Mouse (Mus musculus) 3134 (cell line): Measurements from ENCODE around the gene Rpl37a.

Experiments used
- DNase-seq: peaks from one replicate; pipeline ENCODE4 v3.0.0-alpha.2; 2011; ENCODE audit warnings: low spot score; ENCODE audit not compliant: insufficient read length; ENCODE audit errors: extremely low read depth

Rpl37a gene

GRCm38 (mm10) chr1:72710753-72711653 lies at the start of gene Rpl37a:
Rpl37a (plus strand) TSS chr1:72711290.
- peak; percentile 88 for DNase-seq

DNA sequence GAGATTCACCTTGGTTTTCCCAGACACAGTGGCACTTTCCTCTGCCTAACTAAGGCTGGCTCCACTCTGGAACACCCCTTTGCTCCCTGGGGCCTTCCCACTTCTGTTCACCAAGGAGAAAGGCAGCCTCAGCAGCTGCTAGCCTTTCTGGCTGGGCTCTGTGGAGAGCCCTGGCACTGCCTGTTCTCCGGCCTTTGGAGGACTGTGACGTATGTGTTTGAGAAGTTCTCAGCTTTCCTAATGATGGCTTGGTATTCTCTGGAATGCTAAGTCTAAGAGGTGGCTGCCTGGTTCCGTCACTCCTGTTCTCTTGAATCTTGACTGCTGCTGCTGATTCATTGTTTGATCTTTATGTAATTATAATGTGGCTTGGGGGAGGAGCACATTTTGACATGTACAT lies 38.0 kb upstream of the Rpl37a start:
- no peak for DNase-seq

DNA sequence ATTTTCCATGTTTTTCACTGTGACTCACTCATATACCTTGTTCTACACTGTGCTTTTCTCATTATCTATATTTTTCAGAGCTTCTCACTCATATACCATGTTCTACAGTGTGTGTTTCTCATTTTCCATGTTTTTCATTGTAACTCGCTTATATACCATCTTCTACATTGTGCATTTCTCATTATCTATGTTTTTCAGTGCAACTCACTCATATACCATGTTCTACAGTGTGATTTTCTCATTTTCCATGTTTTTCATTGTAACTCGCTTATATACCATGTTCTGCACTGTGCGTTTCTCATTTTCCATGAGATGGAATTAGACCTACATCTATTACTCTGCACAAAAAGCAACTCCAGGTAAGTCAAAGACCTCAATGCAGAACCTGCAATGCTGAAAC lies 14.8 kb upstream of the Rpl37a start:
- no peak for DNase-seq

DNA sequence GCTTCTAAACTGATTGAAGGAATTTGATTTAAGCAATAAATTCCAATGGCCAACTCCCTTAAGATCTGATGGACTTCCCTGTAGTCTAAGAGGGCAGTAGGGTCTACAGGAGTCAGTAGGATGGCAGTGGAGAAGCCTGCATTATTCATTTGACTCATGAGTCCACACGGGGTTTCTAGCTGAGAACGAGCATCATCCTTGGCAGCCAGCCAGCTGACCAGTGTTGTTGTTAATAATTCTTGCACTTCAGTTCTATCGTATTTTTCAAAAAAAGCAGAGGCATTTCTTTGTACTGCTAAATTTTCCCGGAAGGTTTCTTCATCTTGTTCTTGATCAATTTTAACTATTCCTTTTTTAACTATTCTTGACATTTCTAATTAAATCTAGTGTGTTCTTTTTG lies 12.4 kb upstream of the Rpl37a start:
- no peak for DNase-seq

DNA sequence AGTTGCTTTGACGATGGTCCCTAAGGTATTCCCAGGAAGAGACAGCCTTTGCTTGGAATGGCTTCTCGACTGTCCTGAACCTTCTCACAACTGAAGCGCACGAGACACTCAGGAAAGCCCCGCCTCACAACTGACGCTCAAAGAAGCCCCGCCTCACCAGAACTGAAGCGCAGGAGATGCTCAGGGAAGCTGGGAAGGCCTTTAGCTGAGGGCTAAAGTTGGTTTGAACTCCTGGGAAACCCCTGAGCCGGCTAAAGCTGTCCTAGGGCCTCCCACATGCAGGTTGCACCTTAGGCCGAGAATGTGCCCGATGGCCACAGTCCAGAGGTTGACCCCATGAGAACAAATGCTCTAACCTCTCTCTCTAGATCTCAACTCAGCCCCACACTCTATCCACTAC lies 10.6 kb upstream of the Rpl37a start, which contains the start of gene Ankar:
TSS of gene Ankar (minus strand) at position 101 of the 400 bp plus-strand sequence.
- no peak for DNase-seq

DNA sequence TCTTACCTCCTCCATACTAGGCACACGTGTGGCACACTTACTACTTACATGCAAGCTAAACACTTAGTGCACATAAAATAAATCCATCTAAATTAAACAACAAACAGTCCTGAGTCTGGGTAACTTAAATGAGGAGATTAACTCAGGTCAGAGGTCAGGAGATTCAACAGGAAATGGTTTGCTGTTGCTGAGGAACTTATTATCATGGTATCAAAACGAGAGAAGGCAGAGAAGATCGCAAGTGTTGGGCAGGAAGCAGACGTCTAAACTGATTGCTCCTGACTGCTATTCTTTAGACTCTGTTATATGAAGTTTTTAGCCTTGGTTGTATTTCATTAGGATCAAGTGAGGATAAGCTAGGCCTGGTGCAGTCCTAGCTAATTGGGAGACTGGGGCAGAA lies 3.6 kb upstream of the Rpl37a start:
- no peak for DNase-seq

GRCm38 (mm10) chr1:72711684-72712083 lies 594 bp downstream of the Rpl37a start:
- DNase-seq: no peak

- no peak for DNase-seq
Measured at GRCm38 (mm10) chr1:72714547-72714946, 3.5 kb downstream of the Rpl37a start.

GRCm38 (mm10) chr1:72715065-72715464 lies 4.0 kb downstream of the Rpl37a start:
- no peak for DNase-seq

DNA sequence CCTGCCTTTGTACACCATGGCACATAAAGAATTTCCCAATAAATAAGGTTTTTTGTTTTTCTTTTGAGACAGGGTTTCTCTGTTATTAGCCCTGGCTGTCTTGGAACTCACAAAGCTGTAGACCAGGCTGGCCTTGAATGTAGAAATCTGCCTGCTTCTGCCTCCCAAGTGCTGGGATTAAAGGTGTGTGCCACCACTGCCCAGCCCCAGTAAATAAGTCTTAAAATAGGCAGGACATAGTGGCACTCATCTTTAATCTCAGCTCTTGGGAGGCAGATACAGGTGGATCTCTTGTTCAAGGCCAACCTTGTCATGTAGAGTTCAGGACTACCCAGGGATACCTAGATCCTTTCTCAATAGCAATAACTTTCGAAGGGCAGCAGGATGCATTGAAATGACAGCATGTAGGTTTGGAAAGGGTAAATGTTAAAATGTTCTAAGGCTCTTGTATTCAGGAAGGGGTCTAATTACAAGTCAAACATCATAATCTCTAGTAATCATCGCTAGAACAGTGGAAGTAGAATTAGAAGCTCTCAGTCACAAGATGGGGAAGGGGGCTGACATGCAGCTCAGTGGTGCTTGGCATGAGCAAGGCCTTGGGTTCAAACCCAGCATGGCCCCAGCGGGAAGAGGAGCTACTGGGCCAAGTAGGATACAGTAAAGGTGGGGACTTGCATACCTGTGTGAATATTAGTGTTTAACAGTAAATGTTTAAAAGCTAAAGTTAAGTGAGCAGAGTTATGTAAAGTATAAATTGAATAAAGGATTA lies 4.7 kb downstream of the Rpl37a start:
- no peak for DNase-seq

DNA sequence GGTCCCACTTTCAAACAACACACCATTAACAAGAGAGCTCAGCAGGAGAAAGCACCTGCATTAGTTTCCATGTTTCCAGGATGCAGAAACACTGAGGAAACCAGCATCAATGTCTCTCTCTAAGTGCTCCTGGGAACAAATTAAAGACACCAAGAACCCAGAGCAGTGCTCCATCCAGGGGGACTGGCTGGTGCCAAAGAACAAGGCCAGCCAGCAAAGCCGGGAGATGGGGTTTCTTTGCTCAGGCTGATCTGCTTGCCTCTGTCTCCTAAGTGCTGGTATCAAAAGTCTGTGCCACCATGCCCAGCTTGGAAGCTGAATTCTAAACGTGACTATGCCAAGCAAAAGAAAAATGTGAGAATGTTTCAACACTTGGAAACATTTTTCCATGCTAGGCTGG lies 5.3 kb downstream of the Rpl37a start:
- no peak for DNase-seq

DNA sequence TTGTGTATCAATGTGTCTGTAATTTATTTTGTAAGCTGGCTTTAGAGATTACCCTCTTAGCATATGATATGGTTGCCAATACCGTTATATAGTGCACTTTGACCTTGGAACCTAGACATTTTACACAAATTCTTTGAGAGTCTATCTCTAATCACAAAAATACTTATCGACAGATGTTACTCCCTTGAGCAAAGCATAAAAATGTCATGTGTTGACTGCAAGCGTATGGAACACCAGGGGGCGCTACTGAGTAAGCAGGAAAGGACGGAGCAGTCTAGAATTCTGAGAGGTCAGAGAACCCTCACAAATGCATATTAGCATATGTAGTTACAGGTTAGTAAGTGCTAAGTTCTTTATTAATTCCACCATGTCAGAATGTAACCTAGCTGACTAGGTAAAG lies 5.8 kb downstream of the Rpl37a start:
- no peak for DNase-seq

- no peak for DNase-seq
Measured at GRCm38 (mm10) chr1:72717540-72717939, 6.5 kb downstream of the Rpl37a start.

GRCm38 (mm10) chr1:72718846-72719245 lies 7.8 kb downstream of the Rpl37a start:
- no peak for DNase-seq

DNA sequence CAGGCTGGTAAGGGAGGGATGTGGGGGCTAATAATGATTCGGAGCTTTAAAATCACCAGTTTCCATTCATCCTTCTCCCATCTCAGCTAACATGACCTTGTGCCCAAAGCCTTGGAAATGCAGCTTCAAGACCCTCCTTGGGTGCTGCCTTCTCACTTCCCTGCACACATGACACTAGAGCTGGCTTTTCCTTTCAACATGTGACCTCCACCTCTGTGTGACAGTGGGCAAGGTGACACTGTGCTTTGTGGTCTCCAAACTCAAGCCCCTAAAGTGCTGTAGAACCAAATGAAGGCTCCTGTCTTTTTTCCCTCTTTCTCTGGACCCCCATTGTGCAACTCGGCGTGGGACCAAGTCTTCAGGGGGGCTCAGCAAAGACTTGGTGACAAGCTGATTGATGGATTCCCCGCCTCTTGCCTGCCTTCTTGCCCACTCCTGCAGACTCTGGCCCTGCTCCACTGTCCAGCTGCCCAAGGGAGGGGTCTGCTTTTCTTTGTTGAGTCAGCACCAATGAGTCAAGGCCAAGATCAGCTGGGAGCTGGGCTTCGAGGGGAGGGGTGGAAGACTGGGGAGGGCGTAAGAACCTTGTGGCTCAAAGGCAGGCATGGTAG lies 9.1 kb downstream of the Rpl37a start:
- DNase-seq: no peak

DNA sequence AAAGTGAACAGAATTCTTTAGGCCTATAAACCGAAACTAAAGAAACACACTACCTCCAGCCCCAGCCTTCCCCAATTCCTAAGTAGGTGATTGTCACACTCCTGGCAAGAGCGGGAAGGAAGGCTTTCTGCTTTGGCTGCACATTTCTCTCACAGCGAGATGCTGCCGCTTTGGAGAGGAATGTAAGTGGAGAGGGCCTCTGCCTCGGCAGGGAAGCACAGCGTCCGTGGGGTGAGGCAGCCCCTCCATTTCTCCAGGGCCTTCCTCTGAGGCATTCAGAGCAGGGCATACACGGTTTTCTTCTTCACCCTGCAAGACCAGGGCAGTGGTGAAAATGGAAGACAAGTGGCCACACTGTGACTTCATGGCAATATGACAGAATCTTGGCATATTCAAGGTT lies 11.6 kb downstream of the Rpl37a start:
- DNase-seq: no peak

DNA sequence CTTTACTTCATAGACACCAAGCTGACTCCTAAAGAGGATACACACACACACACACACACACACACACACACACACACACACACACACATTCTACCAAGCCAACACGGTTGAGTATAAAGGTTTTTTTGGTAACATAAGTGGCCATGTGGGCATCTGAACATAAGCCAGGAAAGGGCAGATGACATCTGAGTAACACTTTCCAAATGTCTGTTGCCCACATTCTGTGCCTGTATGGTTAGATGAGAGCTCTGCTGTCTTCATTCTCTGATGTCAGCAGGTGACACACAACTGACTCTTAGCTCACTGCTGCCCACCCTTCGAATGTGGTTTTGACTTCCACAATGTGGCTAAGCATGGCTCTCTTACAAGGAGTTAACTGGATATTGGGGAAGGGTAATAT lies 13.3 kb downstream of the Rpl37a start:
- DNase-seq: no peak

DNA sequence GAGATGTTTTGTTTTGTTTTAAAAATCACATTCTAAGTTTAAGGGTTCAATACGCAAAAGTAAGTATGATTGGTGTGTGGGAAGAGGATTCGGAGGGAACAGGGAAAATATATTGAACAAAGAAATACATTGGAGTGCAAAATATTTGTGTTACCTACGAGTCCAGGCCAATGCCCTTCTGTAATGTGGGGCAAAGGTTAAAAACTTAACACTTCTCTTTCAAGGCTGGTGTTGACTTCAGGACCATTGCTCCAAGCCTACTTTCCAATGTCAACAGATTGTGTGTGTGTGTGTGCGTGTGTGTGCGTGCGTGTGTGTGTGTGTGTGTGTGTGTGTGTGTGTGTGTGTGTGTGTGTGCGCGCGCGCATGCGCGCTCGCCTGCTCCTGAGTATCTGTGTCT lies 14.9 kb downstream of the Rpl37a start:
- DNase-seq: no peak

GRCm38 (mm10) chr1:72728781-72729180 lies 17.7 kb downstream of the Rpl37a start:
- DNase-seq: no peak

- no peak for DNase-seq
Measured at GRCm38 (mm10) chr1:72730126-72730525, 19.0 kb downstream of the Rpl37a start.

DNA sequence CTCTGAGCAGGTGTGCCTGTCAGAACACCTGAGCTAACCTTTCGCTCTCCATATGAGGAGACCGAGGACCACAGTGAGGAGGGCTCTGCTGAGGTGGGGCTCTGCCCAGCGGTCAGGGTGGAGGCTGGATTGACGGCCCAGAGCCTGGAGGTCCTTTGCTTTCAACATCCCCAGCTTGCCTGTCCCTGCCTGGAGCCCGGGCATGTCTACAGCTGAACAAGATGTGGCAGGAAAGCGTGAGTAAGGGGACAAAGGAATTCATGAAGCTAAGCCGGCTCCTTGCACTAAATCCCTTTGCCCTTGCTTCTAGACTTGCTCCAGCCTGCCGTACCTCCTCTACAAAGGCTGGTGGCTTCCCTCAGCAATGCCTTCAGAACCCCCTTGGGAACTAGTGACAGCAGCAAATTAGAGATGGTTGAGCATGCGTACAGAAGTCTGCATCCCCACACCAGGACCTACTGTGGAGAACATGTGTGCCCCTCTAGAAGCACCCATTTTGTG lies 22.2 kb downstream of the Rpl37a start:
- no peak for DNase-seq
